Mouse (Mus musculus) lung, postnatal 25 days (tissue): ENCODE data around the gene Gzma.

Experiments
- DNase-seq: peaks from one replicate; pipeline ENCODE4 v3.0.0; 2022; ENCODE audit warnings: low spot score

Gzma gene

GRCm38 (mm10) chr13:113100879-113101278 lies at the start of gene Gzma:
Gene Gzma (minus strand): TSS chr13:113100981.
- DNase-seq = no peak

DNA sequence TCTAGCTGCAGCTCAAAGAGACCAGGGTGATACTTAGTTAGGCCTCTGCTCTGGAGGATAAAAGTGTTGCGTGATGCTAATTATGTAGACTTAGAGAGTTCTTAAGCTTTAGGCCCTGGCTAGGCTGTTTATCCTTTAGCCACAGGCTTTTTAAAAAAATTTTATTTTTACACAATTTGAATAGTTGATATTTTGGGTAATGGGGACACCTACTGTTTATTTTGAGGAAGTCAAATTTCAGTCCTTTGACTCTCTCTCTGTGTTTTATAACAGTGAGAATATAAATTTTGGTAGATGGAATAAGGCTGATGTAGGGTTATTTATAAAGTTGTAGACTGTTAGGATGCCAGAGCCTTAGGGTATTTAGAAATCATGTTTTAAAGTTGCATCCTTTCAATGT lies 38.8 kb upstream of the Gzma start:
- DNase-seq = no peak

GRCm38 (mm10) chr13:113129974-113130373 lies 29.2 kb upstream of the Gzma start:
- no peak for DNase-seq

DNA sequence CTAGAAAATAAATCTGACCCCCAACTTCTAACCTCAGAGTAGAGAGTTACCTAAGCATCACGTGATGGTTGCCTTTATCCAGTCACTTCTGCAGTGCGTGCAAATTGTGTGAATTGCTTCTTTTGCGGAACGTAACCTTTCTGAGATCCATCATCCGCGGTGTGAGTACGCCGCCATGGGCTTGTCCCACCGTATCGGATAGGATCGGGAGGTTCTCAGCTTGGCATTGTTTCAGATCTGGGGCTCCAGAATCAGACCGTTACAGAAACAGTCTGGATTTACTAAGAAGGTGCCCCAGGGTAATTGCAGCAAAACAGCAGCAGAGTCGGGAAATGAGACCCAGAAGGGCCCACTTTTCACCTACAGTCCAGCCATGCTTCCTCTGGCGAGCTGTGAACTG lies 20.5 kb upstream of the Gzma start:
- no peak for DNase-seq

GRCm38 (mm10) chr13:113120324-113121237 lies 19.8 kb upstream of the Gzma start:
- DNase-seq = no peak

GRCm38 (mm10) chr13:113118977-113119376 lies 18.2 kb upstream of the Gzma start:
- no peak for DNase-seq

- no peak for DNase-seq
Measured at GRCm38 (mm10) chr13:113104759-113105158, 4.0 kb upstream of the Gzma start.

GRCm38 (mm10) chr13:113101804-113102203 lies 1.0 kb upstream of the Gzma start:
- DNase-seq = no peak

GRCm38 (mm10) chr13:113098406-113098805 lies 2.4 kb downstream of the Gzma start:
- DNase-seq = no peak

GRCm38 (mm10) chr13:113097011-113097410 lies 3.8 kb downstream of the Gzma start:
- DNase-seq = no peak

GRCm38 (mm10) chr13:113094618-113095017 lies 6.2 kb downstream of the Gzma start:
- no peak for DNase-seq

GRCm38 (mm10) chr13:113090489-113090888 lies 10.3 kb downstream of the Gzma start:
- DNase-seq = no peak

GRCm38 (mm10) chr13:113087226-113088017 lies 13.4 kb downstream of the Gzma start:
- no peak for DNase-seq

- no peak for DNase-seq
Measured at GRCm38 (mm10) chr13:113084732-113085131, 16.0 kb downstream of the Gzma start.

GRCm38 (mm10) chr13:113082101-113082500 lies 18.7 kb downstream of the Gzma start:
- no peak for DNase-seq

DNA sequence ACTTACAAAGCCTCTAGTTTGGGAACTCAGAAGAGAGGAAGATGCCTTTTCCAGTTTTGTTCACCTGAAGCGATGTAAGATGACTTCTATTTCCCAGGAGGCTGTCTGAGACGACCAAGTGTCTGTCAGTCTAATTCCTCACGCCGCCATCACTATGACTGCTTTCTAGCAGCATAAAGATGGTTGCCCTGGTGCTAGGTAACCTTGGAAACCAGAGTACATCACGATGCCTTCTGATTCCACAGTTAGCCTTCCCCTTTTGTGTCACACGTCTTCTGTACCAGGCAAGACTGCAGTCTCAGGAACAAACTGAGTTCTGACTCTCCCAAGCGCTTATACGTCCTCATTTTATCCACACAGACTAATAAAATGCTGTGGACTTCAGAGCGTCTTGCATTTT lies 21.8 kb downstream of the Gzma start:
- DNase-seq = no peak

- DNase-seq = no peak
Measured at GRCm38 (mm10) chr13:113064542-113064941, 36.2 kb downstream of the Gzma start.

DNA sequence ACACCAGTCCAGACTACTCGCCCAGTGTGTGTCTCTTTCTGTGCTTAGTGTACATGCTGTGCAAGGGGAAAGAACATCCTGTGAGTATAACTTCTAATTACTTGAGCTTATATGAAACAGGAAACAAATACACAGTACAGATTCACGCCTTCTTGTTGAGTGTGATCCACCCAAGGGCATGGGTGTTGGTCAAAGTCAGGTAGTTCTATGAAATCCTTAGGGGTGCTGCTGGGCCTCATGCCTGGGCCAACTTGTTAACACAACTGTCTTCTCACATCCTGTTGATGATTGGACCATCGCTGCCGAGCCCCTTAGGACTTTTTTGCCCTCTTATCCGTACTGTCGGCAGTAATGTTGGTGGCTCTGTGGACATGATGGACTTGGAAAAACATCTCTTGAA lies 39.0 kb downstream of the Gzma start:
- DNase-seq = no peak

DNA sequence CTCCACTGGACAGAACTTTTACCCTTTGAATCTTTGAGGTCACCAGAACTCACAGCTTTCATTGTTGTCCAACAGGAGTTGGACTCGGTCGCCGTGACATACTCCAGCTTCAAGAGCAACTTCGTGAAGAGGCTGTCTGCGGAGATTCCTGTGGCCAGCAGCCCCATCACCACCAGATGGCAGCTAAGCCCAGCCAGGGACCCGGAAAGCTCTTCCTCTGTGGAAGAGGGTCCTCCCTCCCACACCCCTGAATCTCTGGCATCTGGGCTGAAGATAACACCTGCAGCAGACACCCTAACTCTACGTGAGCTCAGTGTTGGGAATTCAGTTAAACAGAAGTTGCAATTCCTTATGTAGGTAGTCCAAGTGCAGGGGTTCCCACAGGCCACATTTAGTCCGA lies 45.0 kb downstream of the Gzma start:
- DNase-seq = no peak

DNA sequence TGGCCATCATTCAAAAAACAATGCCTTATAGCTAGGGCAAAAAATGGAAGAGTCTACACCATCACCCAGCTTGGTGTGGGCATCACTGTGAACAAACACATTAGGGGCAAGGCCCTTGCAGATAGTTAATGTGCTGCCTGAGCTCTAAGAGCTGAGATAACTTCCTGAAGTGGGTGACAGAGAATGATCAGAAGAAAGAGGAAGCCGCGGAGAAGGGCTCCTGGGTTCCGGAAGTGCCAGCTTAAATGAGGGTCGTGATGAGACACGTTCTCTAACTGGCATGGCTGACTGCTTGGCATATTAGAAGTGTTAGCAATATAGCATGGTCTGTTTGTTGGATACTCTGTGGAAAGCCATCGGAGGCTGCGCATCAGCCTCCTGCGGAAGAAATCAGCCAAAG lies 46.6 kb downstream of the Gzma start:
- DNase-seq = no peak

- no peak for DNase-seq
Measured at GRCm38 (mm10) chr13:113047647-113048046, 53.1 kb downstream of the Gzma start.

- no peak for DNase-seq
Measured at GRCm38 (mm10) chr13:113047018-113047417, 53.8 kb downstream of the Gzma start.

DNA sequence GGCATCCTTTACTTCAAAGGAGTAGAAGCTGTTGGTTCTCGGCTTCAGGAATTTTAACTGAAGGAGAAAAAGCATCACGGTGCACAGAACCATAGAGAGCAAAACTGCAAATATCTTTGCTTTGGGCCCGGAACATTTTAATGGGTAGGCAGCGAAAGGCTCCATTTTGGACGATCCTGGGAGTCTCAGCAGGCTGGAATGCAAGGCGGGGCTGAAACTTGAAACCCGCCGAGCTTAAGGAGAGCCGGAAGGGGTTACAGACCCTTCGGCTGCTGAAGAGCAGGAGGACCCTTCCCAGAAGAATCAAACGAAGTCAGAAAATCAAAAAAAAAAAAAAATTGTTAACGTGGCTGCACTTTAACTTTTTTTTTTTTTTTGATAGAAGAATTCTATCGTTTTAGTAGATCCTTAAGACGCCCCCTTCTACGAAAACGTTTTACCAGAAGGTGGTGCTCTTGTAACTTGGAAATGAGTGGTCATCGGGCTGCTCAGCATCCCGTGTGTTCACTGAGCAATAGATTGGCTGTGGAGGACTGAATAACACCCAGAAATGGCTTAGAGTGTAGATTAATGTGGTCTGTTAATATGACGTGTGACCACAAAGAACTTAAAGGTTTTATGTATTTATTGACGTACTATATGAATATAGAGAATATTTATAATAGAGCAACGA lies 54.4 kb downstream of the Gzma start, which contains the start of gene Gpx8:
Gpx8 (minus strand) TSS at position 200 of the 673 bp plus-strand sequence.
- peak; percentile 68 for DNase-seq
